Mouse (Mus musculus): ENCODE data around the gene Fgd2.

- TF ChIP-seq CTCF (IDR thresholded peaks at IDR 0.05; ENCODE audit: low read depth, low read length) (no peak), POLR2A (IDR thresholded peaks at IDR 0.05; ENCODE audit: extremely low read depth, insufficient read depth, low read length) (no peak)
Measured at GRCm38 (mm10) chr17:29407405-29407804, 46.7 kb downstream of the Fgd2 start.

All from liver, adult 2 months (tissue).